Mouse (Mus musculus): ENCODE results near the gene Snrnp48.

DNA sequence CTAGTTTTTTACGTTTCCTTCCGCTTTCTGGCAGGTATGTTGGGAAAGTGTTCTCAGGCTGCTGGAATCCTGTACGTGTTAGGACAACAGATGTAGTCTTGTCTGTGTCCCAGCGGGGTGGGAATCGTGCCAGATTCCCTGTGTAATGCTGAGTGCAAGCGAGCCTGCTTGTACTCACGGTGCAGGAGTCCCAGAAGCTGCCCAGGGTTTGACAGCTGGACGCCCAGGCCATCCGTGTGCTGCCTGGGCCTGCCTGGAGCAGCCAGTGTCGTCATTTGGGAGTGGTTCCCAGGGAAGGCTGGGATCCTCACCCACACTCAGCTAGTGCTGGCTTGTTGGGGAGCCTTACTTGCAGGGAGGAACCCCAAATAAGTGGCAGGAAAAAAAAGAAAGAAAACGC lies 42.1 kb upstream of the Snrnp48 start:
- TF ChIP-seq POLR2A (IDR thresholded peaks at IDR 0.05; ENCODE audit: borderline replicate concordance, extremely low read depth, low read depth, low read length) (no peak), CTCF (IDR thresholded peaks at IDR 0.05; ENCODE audit: insufficient read depth, low read length) (no peak)

Measured in lung, adult 2 months (tissue).